Mouse (Mus musculus) lung, postnatal 0 days (tissue): Measurements from ENCODE around the gene Dnajb3. TPM values are rescaled to one million over a fixed set of nuclear protein-coding genes. Genes with fewer than 3 reads are reported as not detected.

ENCODE experiments used
- ATAC-seq: fragments of 200-750 bp; cut with Nextera tagmentation; 2 replicates; pipeline ENCODE4 v1.8.0; 2017; ENCODE audit warnings: moderate library complexity
- DNase-seq: peaks from one replicate; pipeline ENCODE4 v3.0.0-alpha.2; 2016; ENCODE audit warnings: low spot score
- H3K27ac ChIP-seq: fragments of 300-500 bp; sonication (generic); 2 replicates; pipeline ENCODE4 v1.5.1; 2014; ENCODE audit warnings: antibody characterized with exemption, mild to moderate bottlenecking, low read length, mixed read lengths
- H3K27me3 ChIP-seq: fragments of 300-500 bp; sonication (generic); replicated peaks from 2 replicates; pipeline ENCODE4 v1.6.1; 2014; ENCODE audit warnings: low read length, mixed read lengths; ENCODE audit not compliant: insufficient read depth
- H3K36me3 ChIP-seq: fragments of 300-500 bp; sonication (generic); 2 replicates; pipeline ENCODE4 v1.6.1; 2014; ENCODE audit warnings: low read length, mixed read lengths; ENCODE audit not compliant: insufficient read depth
- H3K4me1 ChIP-seq: fragments of 300-500 bp; sonication (generic); 2 replicates; pipeline ENCODE4 v1.6.1; 2014; ENCODE audit warnings: antibody characterized with exemption, low read depth, low read length, mixed read lengths; ENCODE audit not compliant: insufficient read depth
- H3K4me2 ChIP-seq: fragments of 300-500 bp; sonication (generic); replicated peaks from 2 replicates; pipeline ENCODE4 v1.6.1; 2014; ENCODE audit warnings: low read depth, mild to moderate bottlenecking, low read length, moderate library complexity, mixed read lengths
- H3K4me3 ChIP-seq: fragments of 300-500 bp; sonication (generic); 2 replicates; pipeline ENCODE4 v1.5.1; 2014; ENCODE audit warnings: low read depth, low read length
- H3K9ac ChIP-seq: fragments of 300-500 bp; sonication (generic); replicated peaks from 2 replicates; pipeline ENCODE4 v1.6.1; 2014; ENCODE audit warnings: low read depth, mild to moderate bottlenecking
- H3K9me3 ChIP-seq: fragments of 300-500 bp; sonication (generic); 2 replicates; pipeline ENCODE4 v1.6.1; 2016; ENCODE audit warnings: low read length, mixed read lengths
- CTCF ChIP-seq: IDR thresholded peaks from 2 replicates; pipeline ENCODE4 v1.5.1; 2016; ENCODE audit warnings: antibody characterized with exemption, mild to moderate bottlenecking
- EP300 ChIP-seq: IDR thresholded peaks from 2 replicates; pipeline ENCODE4 v1.6.1; 2016; ENCODE audit warnings: antibody characterized with exemption, mild to moderate bottlenecking, control low read depth
- WGBS: fragments of 180-500 bp; shearing (Covaris S2); extraction: QIAGEN DNeasy Blood & Tissue Kit; methylation state at CpG from one replicate; pipeline ENCODE4 v1.1.7; 2014; 5-methylcytosine and 5-hydroxymethylcytosine counted together
- polyA plus RNA-seq: library from polyadenylated mRNA; unstranded; fragments of >200 nt; fragmentation: Nextera tagmentation; extraction: Ambion mirVana; gene quantifications from 2 replicates; pipeline ENCODE4 v1.2.1, GENCODE M21; 2015

Gene Dnajb3
- polyA plus RNA-seq, 1 experiment from 2014 or later, result 2.7 TPM

DNA sequence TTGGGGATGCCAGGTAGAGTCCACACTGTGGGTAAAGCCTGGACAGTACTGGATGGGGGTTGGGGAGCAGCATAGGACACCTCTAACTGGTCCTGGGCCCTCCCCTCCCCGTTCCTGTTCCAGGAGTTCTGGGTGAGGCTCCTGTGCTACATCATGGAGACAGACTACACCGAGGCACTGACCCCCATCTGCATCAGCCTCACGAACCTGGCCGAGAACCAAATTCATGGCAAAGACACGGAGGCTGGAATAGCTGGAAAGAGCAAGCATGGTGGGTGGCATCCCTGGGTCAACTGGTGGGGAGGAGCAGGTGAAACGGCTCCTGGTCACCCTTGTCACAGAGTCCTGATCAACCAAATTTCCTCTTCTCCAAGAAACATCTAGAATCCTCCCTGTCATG lies 33.2 kb upstream of the Dnajb3 start:
- 73% methylated on average over 6 of the region's 6 CpGs for WGBS
- Histone ChIP-seq H3K4me2 (no peak overlapping the region), H3K27me3 (no peaks in the 10 kb centered on the region), H3K4me1 (no peaks in the 10 kb centered on the region), H3K9me3 (peaks cover 56% of the 10 kb centered on the region), H3K9ac (no peak overlapping the region), H3K4me3 (no peak overlapping the region), H3K27ac (no peak overlapping the region), H3K36me3 (no peaks in the 10 kb centered on the region)
- peak; percentile 27 for DNase-seq
- no peak for ATAC-seq
- TF ChIP-seq CTCF, result no peak
- no peak for TF ChIP-seq EP300

DNA sequence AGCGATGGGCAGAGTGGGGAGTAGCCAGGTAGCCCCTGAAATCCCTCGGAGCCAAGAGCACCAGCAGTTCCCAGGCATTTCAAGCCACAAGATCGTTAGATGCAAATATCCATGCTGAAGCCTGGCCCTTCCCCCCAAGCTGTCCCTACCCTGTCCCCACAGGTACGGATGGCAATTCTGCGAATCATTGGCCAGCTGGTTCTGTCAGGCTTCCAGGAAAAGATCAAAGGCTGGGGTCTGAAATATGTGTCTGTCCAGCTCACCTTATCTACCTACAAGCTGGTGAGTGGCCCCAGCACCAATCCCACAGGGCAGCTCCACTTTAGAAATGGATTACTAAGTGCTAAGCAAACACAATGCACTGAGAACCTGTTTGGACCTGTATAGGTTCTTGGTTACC lies 31.7 kb upstream of the Dnajb3 start:
- Histone ChIP-seq H3K27ac (no peak overlapping the region), H3K4me1 (no peaks in the 10 kb centered on the region), H3K9me3 (peaks cover 61% of the 10 kb centered on the region), H3K4me2 (no peak overlapping the region), H3K9ac (no peak overlapping the region), H3K4me3 (no peak overlapping the region), H3K36me3 (no peaks in the 10 kb centered on the region), H3K27me3 (no peaks in the 10 kb centered on the region)
- DNase-seq, result no peak
- no peak for TF ChIP-seq CTCF
- 68% methylated on average over 5 of the region's 5 CpGs for WGBS
- peak; percentile 20 for ATAC-seq

DNA sequence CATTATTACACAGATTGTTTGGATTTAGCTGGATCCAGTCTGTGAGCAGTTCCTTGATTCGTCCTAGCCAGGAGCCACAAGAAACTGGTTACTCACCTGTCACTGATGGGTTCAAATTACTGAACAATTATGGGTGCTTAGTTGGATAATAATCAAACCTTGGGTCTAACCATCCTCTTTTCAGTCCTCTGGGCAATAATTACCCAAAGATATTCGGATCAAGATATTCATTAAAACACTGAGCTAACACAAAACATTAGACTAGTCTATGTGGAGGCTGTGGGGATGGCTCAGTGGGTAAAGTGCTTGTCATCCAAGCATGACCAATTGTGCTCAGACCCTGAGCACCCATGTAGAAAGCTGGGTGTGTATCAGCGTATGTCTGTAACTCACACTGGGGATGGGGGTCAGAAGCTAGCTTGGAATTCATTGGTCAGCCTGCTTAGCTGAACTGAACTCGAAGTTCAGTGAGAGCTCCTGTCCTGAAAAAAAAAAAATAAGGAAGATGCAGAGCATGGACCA lies 30.4 kb upstream of the Dnajb3 start:
- Histone ChIP-seq H3K4me2 (no peak overlapping the region), H3K36me3 (no peaks in the 10 kb centered on the region), H3K27me3 (no peaks in the 10 kb centered on the region), H3K4me3 (no peak overlapping the region), H3K9ac (no peak overlapping the region), H3K27ac (no peak overlapping the region), H3K4me1 (no peaks in the 10 kb centered on the region), H3K9me3 (peaks cover 66% of the 10 kb centered on the region)
- DNase-seq, result no peak
- ATAC-seq, result no peak
- TF ChIP-seq EP300 (no peak), CTCF (no peak)
- 51% methylated on average over 4 of the region's 4 CpGs for WGBS

DNA sequence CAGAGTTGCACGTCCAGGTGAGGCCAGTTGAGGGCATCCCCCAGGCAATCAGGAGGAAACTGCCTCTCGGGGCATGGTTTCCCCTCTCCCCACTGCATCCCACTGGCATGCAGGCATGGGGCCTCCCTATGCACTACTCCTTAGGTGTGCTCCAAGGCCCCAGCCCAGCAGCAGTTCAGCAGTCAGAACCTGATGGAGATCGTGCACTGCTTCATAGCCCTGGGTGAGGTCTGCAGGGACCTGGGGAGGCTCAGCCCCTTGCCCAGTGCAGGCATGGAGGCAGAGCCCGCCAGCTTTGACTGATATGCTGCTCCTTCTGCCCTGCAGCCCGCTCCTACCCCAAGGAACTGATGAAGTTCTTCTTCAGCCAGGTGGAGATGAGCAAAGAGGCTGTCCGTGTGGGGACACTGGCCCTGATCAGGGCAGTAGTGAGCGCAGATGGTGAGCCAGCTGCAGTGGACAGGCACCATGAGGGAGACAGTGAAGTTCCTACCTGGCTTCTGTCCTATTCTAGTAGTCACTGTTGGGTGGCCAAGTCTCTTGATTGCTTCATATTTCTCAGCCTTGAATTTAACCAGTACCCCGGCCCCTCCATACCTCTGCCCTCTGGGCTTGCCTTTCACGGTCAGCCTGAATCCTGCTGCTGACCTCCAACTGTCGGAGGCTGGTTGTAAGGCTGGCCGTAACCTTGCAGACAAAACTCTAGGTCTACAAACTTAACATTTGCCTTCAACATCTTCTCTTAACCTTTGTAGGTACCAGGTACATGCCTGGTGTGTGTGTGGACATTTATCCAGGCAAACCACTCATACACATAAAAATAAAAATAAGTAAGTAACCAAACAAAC lies 29.7 kb upstream of the Dnajb3 start:
- H3K9me3 ChIP-seq, result peaks cover 66% of the 10 kb centered on the region

DNA sequence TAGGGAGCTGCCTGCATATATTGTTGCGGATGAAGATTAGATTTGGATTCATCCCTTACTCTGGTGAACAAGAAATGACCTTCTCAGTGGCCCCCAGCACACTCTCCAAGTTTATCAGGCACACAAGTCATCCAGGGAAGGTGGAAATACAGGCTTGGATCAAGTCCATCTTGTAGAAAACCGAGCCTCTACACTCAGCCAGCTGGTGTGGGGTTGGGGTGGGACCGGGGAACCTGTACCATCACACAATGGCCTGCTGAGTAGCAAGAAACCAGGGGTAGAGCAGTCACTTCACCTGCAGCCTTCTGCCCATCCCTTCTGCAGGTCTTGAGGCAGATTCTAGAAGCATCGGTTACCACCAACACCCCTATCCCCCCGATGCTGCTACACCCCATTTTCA lies 29.1 kb upstream of the Dnajb3 start:
- H3K9ac ChIP-seq, result no peak overlapping the region
- H3K9me3 ChIP-seq, result peaks cover 72% of the 10 kb centered on the region
- no peaks in the 10 kb centered on the region for H3K36me3 ChIP-seq
- WGBS, result 39% methylated on average over 5 of the region's 5 CpGs
- no peak for ATAC-seq
- no peak overlapping the region for H3K4me2 ChIP-seq
- H3K4me3 ChIP-seq, result no peak overlapping the region
- TF ChIP-seq EP300, result no peak
- TF ChIP-seq CTCF, result no peak
- H3K4me1 ChIP-seq, result no peaks in the 10 kb centered on the region
- no peak for DNase-seq
- no peaks in the 10 kb centered on the region for H3K27me3 ChIP-seq
- no peak overlapping the region for H3K27ac ChIP-seq

More for the DNA sequence above, 29.7 kb upstream of the Dnajb3 start:
- ATAC-seq (no peak; the same call in 1 of the 2 replicates), DNase-seq (no peak)
- Histone ChIP-seq H3K4me3 (no peak overlapping the region), H3K4me2 (no peak overlapping the region), H3K36me3 (no peaks in the 10 kb centered on the region), H3K4me1 (no peaks in the 10 kb centered on the region), H3K27me3 (no peaks in the 10 kb centered on the region), H3K27ac (no peak overlapping the region), H3K9ac (no peak overlapping the region)
- no peak for TF ChIP-seq EP300
- TF ChIP-seq CTCF, result no peak
- WGBS, result 57% methylated on average over 11 of the region's 11 CpGs

DNA sequence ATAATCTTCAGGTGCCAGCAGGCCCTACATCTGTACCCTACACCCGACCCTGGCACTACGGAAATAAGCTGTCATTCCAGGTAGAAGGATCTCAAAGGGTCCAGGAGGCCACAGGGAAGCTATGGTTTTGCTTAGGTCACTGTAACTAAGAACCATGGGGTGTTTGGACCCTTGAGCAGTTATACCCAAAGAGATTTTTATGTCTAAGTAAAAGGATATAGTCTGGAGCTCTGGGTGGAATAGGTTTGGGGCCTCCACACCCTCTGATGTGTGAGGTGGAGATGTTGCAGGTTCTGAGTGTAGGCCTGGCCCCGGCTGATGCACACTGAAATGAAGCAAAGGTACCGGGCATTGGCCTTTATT lies 28.6 kb upstream of the Dnajb3 start:
- Histone ChIP-seq H3K4me2 (no peak overlapping the region), H3K9ac (no peak overlapping the region), H3K9me3 (peaks cover 72% of the 10 kb centered on the region), H3K27me3 (no peaks in the 10 kb centered on the region), H3K36me3 (no peaks in the 10 kb centered on the region), H3K4me3 (no peak overlapping the region), H3K27ac (no peak overlapping the region), H3K4me1 (no peaks in the 10 kb centered on the region)
- no peak for ATAC-seq
- 56% methylated on average over 4 of the region's 4 CpGs for WGBS
- DNase-seq, result no peak
- TF ChIP-seq EP300 (no peak), CTCF (no peak)
